Mouse (Mus musculus) adrenal gland, postnatal 14 days (tissue): ENCODE measurements around the gene Snca. TPM values are rescaled to one million over a fixed set of nuclear protein-coding genes. Genes with fewer than 3 reads are reported as not detected.

Experiments used
- DNase-seq: peaks from one replicate; pipeline ENCODE4 v3.0.0; 2021; ENCODE audit warnings: mixed read lengths
- long read RNA-seq, 2 experiments: library from polyadenylated mRNA; stranded (forward); transcript quantifications; one replicate each; pipeline ENCODE4 v2.0.0; 2021
- total RNA-seq: library from RNA; stranded (reverse); gene quantifications from 2 replicates; pipeline ENCODE4 v1.2.3, GENCODE M21; 2021

The Snca gene
- total RNA-seq, result 31.4 and 46.0 TPM in 2 replicates
- long read RNA-seq, experiment 1, transcript Snca-201 (6 exons, 1,280 nt), result major isoform, 25 of 31 reads
- long read RNA-seq, experiment 1, partial matches to known transcripts, result 2 of 31 reads
- long read RNA-seq, experiment 1, other reads (novel, unspliced or antisense), result 2 of 31 reads
- long read RNA-seq, experiment 2, transcript Snca-201 (6 exons, 1,280 nt), result major isoform, 15 of 21 reads
- long read RNA-seq, experiment 2, partial matches to known transcripts, result 3 of 21 reads
- long read RNA-seq, experiment 2, other reads (novel, unspliced or antisense), result 1 of 21 reads

DNA sequence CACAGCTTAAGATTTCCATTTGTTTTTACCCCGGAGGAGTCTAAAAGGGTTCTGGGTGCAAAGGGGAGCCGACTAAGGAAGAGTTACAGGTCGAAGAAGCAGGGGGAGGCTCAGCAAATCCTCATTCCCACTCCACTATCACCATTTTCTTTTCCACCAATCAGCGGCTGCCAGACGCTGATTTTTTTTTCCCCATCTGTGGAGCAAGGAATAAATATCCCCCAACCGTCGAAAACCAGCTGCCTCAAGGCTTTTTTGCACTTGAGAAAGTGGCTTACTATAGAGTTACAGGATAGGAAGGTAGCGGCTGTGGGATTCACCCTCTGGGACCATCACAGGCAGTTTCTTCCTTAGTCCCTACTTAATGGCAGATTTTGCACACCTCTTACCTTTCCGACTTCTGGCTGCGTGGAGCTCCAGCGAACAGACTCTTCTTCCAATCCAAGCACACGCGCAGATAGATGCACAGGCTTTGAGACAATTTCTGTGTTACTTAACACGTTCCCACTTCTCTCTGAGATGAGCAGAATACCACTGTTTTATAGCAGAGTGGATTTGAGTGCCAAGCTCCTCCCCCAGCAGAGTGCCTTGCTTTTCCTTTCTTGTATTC lies at the start of gene Snca:
Gene Snca, minus strand, starts transcription at position 574 of the 610 bp plus-strand sequence.
- DNase-seq, result no peak

DNA sequence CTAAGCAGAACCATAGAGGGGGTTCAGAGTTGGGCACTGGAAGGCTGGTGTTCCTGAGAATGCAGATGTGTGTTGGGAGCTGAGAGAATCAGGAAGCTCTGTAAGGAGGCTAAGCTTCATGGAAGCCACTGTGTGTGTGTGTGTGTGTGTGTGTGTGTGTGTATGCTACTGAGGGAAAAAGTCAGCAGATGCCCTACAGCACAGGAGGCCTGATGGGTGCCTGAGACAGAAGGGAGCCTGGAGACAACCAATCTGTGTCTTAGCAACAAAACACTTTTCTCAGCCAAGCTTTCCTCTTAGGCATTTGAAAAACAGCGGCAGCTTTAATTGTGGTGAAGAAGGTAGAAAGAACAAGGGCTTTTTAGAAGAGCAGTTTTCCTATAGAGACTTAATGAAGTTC lies 40.5 kb upstream of the Snca start:
- no peak for DNase-seq

DNA sequence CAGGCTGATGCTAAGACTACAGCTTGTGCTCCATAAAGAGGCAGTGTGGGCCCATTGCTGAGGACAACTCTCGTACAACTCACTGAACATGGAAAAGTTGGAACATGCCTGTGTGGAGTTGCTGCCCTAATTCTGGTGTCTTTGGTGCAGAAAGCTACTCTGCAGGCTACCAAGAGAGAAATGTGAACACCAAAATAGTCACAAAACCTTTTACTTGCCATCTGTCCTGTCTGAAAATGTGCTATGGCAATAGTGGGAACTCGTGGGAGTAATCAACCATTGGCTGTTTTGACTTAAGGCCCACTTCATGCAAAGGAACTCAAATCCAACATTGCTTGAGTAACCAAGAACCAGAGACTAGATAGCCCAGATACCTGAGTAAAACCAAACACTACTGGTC lies 26.9 kb upstream of the Snca start:
- DNase-seq, result no peak

DNA sequence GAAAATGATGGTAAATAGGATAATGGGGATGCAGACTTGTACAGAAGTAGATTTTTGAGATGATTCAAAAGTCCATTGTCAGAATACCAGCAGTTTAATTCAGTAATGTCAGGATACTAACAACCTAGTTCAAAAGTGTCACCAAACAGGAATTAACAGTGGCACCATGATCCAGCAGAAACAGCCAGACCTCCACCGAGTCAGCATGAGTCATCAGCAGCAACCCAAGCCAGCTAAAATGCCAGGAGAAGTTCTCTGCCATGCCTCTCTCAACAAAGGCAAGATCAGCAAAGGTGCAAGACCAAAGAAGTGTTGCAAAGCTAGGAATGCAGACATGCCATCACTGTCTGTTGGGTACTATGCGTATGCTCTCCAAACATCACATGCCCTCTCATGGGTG lies 22.0 kb upstream of the Snca start:
- DNase-seq, result no peak

DNA sequence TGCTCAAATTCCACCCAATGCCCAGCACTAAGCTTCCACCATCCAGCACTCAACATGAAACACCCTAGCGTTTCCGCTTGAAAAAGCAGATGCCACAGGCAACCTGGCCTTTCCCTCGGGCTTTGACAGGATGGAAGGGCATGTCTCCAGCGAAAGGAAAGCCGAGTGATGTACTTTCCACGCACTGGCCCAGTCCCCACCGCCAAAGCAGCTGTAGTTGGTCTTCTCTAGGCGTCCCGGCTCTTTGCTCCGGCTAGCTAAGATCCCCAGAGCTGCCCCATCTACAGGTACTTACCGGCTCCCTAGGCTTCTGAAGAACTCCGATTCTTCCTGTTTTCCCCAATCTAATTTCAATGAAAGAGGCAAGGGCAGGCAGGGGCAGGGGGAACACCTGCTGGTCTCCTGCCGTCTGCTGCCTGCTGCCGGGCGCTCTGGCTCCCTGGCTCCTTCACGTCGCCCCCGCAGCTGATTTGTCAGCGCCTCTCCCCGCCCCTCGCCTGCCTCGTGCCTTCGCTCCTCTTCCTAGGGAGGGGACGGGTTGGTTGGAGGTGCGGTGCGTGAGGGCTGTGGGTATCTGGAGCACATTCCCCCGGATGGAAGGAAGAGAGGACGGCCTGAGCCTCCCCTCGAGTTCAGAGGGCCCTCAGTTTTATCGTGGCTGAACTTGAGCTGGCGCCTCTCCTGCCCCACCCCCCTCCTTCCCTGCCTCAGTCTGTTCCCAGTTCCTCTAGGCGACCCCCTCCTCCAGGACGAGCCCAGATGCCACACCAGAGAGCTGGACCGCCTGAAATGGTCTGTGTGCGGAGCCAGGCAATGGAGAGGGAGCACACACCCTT lies 1.0 kb downstream of the Snca start:
- DNase-seq, result peak; percentile 59

DNA sequence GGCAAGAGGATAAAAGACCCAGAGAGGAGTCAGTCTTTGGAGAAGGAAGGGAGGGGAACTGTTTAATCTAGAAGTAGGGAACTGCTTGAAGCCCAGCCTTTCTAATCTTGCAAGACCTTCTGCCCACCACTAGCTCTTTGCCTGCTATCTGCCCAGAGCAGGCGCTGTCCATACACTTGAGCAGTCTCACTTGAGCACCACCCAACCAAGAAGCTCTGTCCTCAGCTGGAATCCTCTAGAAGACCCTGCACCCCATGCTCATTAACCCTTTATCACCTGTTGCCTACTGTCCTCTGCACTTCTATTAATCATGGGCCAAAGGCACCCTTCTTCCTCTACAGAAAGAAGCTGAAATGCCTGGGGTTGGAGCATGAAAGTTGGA lies 1.6 kb downstream of the Snca start:
- no peak for DNase-seq

DNA sequence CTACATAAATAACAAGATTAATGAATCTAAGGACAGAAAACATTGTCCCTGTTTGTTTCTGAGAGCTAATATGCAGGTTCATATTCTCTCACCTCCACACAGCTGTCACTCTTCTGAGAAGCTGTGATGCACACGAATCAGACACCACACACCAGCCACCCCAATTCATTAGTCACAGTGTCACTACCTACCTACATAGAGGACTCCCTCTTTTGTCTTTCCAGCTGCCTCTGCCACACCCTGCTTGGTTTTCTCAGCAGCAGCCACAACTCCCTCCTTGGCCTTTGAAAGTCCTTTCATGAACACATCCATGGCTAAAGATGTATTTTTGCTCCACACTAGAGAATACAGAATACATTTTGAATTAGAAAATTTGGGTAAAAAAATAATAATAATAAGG lies 2.4 kb downstream of the Snca start:
- DNase-seq, result no peak

DNA sequence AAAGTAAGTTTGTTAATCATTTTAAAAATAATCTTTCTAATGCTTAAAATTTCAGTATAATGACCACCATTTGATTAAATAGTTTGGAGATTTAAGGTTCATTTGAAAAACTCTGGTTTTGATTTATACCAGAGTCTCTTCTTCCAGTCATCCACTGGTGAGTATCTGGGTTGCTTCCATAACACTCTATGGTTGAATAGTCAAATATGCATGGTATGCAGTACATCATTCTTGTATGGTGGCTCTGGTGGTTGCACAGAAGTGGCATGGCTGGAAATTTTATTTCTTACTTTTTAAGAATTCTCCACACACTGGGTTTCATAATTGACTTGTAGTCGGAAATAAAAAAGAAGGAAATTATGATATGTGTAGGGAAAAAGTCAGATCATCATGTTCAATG lies 10.4 kb downstream of the Snca start:
- no peak for DNase-seq

DNA sequence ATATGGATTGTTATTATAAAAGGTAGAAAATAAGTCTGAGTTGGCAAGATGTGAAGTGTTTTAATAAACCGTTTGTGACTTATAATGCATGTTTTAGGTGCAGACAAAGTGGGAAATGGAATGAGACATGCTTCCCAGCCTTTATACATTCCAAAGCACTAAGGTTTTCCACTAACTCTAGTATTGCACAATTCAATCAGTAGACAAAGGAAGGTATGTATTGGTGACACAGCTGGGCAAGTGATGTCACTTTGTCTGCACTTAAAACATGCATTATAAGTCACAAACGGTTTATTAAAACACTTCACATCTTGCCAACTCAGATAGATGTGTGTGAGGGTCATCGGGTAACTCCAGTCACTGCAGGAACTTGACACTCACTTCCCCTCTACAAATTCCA lies 16.1 kb downstream of the Snca start:
- DNase-seq, result no peak

DNA sequence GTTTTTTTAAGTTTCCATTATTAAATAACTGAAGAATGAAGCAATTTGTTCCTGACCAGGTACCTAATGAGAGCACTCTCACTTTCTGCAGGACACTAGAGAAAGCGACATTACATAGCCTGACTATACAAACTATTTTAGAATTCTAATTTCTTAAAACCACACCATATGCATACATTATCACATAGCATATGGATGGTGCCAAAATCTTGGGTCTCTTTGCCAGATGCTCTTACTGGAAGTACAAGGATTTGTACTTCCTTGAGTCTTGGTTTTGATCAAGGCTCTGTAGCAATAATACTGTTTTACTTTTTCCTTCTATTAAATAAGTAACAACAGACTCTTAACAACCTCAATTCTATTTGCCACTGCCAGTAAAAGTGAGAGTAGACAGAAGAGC lies 31.4 kb downstream of the Snca start:
- no peak for DNase-seq

DNA sequence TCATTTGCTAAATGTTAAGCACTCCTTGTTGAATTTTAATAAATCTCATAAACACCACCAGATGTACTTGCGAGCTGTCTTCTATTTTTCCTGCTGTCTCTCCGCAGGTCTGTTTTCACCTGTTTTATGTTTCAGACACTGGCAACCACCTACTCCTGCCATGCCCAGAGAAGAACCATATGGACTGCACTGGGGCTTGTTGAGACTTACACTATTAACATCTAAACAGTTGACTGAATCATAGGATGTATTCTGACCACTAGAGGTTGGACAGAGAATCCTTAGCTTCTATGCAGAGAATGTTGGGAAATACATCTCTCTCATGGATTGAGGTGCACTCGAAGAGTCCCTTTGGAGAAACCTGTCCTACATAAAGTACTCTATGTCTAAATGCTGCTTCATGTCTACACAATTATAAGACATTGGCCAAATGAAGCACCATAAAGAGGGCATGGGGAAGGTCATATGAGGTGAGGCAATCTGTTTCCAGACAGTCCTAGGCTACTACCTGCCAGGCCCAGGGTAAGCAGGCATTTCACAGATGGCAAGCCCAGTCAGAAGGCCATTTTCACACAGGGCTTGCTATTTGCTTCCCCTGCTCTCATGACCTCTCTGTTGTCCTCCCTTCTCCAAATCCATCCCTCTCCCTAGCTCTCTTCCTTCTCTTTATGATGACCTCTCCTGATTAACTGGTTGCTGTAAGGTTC lies 35.8 kb downstream of the Snca start:
- DNase-seq, result no peak

DNA sequence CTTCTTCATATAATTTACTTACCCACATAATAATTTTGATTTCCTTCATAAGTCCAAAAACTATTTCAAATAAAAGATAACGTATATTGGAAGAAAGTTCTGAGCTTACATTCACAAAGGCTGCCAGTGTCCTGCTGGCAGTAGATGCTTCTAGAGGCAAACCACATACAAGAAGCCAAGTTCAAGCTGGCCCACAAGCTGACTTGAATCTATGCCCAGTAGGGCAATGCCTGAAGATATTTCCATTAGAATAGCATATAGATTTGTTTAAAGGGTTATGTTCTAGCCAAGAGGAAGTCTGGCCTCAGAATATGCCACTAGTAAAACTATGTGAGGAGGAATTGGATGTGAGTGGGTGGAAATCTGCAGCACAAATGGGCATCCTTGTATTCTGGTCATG lies 42.7 kb downstream of the Snca start:
- DNase-seq, result no peak

DNA sequence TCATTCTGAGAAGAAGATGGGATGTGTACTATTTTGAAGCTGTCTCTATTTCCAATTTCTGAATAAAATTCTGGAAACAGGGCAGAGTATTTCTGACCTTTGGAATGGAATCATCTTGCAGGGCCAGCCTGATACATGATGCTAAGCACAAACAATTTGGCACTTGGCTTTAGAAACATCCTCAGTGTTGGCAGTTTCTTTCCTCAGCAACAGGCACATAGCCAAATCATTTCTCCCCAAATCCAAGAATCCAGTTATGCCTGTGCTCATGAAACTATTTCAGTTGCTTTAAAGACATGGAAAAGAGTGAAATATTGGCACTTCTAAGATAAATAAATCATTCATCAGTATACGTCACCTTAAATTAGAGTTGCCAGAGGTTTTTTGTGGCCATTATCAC lies 57.8 kb downstream of the Snca start:
- no peak for DNase-seq

DNA sequence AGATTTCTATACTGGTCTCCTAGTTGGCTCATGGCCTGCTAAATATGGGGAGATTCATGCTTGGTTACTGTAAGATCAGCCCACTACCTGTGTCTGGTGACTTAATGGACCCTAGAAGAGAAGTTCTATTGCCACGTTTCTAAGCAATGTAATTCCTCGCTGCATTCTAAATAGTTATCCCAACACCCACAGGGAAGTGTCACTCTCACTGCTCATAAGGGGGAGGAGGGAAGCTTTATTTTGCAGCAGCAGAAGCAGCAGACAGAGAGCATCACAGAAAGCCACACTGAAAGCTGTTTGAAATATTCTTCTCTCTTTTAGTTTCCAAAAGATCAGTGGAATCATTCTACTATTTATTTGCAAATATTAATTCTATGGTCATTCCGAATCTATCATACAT lies 64.0 kb downstream of the Snca start:
- no peak for DNase-seq

DNA sequence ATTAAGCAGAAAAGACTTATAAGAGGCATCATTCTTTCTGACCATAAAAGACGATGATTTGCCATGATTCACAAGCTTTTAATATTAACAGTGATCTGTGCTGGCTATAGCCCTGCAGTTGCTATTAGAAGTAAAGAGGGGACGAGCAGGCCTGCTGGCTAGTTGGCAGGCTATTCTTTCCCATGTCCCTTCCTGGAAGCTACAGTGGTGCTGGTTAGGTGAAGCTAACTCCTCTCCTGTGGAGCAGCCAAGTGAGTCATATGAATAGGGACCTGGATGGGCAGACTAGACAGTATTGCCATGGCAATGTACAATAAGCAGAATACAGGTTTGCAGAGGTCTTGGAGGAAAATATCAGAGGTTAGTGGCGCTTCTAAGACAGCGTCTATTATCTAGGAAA lies 66.8 kb downstream of the Snca start:
- no peak for DNase-seq

DNA sequence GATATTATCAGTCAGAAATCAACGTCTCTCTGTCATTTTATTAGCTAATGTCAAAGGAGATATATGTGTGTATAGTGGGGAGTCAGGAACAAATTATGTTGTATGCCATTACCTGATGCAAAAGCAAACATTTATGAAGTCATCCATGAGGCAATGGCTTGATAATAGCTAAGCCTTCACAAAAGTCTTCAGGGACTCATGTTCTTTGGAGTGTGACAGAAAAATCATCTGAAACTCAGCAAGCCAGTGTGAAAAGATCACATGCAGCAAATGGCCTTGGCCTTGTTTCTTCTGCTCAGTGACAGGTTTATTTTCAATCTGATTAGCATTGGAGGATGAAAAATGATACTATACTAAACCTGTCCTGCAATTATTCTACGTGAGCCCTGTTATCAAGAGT lies 67.9 kb downstream of the Snca start:
- DNase-seq, result no peak

DNA sequence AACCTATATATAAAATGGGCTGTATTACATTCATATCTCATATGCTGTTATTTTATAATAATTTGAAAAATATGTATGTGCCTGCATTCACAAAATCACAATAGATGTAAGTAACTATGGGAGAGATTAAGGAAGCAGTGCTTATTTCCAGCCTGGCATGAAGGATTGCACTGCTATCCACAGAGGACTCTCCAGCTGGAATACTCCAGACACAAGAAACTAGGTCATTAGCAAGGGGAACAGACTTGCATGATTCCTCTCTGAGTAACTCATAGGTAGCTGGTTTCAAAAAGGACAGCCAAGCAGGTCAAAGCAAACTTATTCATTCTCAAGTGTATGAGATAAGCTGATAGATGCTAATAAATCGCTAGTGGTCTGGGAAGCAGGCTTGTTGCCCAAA lies 74.7 kb downstream of the Snca start:
- DNase-seq, result no peak

DNA sequence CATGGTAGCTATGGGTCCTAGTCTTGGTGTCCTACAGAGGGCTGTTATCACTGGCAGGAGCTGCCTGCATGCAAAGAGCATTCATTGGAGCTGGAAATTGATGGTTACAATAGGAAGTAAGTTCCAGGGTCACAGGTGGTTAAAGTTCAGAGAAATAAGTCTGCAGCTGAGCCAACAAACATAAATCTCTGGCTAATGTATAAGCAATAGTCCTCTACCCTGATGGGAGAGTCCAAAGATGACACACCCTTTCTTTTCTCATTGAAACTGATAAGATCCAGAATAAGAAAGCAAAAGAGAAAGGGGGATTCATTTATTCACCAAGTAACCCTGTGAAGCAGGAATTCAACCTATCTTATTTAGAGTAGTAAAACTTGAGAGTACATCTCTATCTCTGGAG lies 83.7 kb downstream of the Snca start:
- DNase-seq, result no peak

DNA sequence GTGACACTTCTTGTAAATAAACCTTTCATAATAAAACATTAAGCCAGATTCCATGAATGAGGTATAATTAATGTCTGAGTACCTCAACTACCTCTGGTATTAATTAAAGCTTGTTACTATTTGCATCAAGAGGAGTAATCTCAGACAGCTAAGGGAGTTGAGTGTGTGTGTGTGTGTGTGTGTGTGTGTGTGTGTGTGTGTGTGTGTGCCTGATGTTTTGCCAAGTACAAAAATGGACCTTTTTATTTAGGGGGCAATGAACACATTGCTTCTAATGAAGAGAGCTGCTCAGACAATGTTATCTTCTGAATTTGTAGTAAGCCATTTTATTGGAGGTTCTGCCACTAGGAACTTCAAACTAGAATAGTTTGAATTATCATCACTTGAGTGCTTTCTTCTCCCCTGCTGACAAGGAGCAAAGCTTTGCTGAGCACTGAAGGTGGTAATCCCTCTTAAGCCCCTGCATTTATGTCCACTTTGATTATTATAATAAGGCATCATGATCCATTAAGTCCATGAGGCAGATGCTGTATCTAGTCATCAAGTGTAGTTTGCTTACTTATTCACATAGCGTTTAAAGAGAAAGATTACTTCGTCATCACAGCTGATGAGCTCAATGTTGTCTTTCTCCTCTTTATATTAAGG lies 88.1 kb downstream of the Snca start:
- DNase-seq, result no peak

DNA sequence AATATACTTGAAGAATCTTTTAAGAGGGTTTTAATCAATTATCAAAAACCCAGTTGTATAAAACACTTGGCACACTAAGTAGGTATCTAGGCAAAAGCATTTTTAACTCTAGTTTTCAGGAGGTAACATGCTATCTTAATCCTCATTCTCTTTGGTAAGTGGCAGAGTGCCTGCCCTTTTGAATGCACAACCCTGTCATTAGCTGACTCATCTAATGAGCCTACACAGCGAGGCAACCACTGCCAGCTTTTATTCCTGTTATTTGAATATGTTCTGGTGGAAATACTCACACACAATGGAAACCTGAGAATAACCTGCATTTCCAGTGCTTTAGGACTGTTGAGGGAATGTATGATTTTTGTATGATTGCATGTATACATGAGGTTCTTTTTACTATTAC lies 89.9 kb downstream of the Snca start:
- no peak for DNase-seq

DNA sequence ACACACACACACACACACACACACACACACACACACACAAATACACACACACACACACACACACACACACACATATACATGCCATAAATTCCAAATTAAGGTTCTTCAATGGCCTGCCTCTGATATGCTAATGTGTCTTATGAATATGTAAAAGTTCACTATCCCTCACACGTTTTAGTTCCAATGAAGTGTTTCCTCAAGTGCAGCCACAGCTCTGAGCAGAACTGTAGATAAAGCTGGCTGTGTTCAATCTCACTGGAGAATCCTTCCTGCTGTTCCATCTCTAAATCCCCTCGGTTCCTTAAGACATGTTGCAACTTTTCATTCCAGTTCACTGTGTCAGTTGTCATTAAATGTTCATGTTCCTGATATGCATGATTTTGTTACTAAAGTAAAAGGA lies 98.5 kb downstream of the Snca start:
- no peak for DNase-seq

DNA sequence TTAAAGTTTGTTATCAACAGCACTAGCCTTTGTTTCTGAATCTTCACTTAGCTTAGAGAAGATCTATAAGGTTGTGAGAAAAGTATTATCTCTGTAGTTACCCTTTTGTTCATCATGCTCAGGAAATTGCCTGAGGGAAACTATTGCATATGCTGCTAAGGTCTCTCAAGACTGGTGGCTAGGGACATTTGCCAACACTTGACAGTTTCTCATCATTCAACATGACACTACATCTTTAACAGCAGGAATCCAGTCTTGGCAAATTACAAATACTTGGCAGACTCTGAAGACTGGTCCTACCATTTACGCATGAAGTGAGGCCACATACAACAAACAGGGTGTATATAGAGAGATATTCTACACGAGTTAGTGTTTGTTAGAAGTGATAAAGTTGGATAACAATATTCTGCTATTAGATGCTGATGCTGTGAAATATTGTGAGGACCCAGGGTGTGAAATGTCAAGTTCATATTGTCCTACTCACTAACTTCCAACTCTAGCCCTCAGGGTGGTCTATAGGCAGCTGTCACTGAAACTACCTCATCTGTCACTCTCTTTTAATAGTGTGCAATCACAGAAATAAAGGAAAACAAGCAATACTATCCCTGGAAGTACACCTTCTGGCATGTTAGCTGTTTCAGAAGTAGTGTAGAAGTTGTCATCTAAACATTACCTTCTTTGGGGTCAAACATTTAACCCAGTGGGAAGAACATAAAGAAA lies 105.4 kb downstream of the Snca start:
- no peak for DNase-seq
